Mouse (Mus musculus) 3T3-L1 (cell line): ENCODE results near the gene Sox4.
A peak's percentile ranks its signal among the peaks of the same experiment; 100 is the strongest.

Experiments used
- DNase-seq: peaks from one replicate; pipeline ENCODE4 v3.0.0-alpha.2; 2015; ENCODE audit warnings: low read depth, low spot score

The Sox4 gene

DNA sequence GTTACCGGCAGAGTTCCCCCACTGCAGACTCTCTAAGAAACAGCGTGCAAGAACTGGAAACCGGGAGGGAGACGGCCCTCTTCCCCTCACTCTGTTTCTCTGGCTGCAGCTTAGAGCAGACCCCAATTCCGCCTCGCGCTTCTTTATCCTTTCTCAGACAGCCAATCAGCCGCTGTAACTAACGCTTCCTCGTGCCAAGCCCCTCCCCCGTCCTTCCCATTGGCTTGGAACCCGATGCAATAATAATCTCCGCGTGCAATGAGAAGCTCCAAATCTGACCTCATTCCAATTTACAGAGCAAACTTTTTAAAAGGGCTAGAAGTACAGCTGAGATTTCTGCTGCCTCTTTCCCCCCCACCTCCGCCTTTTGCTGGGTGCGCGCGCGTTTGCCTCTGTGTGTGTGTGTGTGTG lies at the start of gene Sox4:
Gene Sox4 (minus strand): TSS at position 133 of the 411 bp plus-strand sequence.
- DNase-seq: peak; percentile 98

DNA sequence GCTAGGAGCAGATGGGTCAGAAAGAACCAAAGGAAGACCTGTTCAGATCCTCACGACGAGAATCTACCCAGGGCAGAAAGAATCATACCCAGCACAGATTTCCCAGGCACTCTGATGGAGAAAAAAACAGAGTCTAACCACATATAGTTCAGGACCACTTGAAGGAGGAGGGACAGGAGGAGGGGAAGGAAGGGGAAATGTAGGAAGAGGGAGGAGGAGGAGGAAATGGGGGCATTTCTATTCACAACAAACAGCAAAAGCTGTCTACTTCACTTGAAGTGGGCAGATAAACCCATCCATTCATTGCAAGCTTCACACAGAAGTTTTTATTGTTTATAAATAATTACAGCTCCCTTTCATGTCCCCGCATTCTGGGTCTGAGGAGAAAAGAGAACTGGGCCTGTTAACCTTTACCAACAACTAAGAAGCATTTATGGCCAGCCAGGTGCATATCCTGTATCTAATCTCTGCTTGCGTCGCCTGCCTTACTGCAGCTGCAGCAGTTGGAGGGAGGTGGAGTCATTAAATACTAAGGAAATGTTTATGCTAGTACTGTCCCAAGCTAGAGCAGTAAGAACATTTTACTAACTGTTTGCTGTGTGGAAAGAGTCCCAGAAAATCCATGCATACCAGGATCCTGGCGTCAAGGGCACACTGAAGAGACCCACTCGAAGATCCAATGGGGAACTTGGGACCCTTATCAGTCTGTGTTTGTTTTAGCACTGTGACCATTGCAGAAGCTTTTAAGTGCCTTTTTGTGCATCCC lies 38.6 kb upstream of the Sox4 start:
- DNase-seq: no peak

GRCm38 (mm10) chr13:28988751-28989703 lies 35.5 kb upstream of the Sox4 start:
- no peak for DNase-seq

DNA sequence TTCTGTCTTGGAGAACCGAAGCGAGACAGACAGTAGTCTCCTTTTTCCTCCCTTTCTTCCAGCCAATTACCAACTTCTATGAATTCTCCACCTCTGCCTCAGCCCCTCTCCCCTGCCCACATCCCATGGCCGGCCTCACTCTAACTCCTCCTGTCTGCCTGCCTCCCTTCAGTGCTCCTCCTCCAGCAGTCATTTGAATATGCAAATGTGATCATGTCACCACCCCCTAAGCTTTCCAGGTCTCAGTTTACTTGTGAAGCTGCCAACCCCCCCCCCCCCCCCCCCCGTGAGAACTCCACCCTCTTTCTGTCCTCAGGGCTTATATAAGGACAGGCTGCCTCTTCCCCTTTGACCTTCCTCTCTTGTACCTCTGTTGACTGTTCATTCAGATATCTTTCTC lies 27.2 kb upstream of the Sox4 start:
- no peak for DNase-seq

- no peak for DNase-seq
These were observed 21.5 kb upstream of the Sox4 start for GRCm38 (mm10) chr13:28975011-28975410.

- DNase-seq: no peak
These were observed 21.1 kb upstream of the Sox4 start for GRCm38 (mm10) chr13:28974597-28974996.

- DNase-seq: no peak
These were observed 7.4 kb upstream of the Sox4 start for GRCm38 (mm10) chr13:28960916-28961315.

DNA sequence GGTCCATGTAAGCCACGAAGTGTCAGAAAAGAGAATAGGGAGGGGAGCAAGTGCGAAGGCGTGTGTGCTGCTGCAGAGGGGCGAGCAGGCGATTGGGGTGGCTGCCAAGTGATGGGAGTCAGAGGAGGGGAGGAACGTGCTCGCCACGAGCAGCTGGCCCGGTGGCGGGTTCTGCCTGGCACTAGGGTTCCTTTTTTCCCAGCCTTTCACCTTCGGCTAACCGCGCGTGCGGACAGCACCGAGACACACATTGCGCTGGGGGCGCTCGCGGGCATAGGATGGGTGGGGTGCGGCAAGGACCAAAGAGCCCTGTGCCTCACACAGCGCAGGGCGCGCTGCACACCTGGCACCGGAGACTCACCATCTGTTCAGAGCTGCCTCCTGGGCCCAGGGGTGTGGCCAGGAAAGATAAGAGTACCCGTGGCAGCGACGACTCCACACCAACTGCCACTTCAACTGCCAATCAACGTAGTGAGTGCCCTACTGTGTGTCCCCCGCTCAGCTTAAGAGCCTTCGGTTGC lies 6.0 kb upstream of the Sox4 start:
- no peak for DNase-seq

- DNase-seq: no peak
These were observed 5.5 kb upstream of the Sox4 start for GRCm38 (mm10) chr13:28959068-28959440.

DNA sequence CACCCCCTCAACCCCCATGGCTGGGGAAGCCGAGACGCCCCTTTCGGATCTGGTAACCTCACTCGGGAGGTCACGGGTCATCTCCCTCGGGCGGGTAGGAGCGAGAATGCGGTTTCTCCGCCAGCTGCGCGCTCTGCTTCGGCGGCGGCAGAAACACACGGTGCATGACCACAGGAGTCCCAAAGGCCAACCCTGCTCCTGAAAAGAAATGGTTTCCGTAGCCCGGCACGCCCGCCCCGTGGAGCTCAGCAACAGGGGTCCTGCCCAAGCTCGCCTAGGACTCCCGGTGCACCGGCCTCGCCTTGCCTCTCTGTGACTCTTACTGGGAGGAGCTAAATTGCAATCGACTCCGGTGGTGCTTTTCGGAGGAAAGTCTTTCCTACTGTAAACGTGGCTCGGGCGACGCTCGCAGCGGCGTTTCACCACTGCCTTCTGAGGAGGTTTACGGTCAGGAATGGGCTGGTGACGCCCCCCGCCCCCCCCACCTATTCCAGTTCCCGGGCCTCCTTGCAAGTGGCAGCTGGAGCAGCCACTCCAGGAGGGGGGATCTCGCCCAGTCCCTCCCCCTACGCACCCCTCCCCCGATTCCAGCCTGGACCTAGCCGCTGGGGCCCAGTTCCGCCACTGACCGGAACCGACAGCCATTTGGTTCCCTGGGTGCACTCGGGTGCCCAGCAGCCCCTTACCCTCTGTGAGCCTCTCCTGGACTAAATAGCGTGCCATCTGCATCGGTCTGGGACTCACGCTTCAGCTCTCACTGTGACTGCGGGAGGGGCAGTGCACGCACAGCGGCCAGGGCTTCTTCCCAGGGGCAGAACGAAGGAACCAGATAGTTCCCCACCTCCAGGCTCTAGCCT lies 4.9 kb upstream of the Sox4 start:
- DNase-seq: peak; percentile 80

GRCm38 (mm10) chr13:28957765-28958164 lies 4.3 kb upstream of the Sox4 start:
- DNase-seq: peak; percentile 93

DNA sequence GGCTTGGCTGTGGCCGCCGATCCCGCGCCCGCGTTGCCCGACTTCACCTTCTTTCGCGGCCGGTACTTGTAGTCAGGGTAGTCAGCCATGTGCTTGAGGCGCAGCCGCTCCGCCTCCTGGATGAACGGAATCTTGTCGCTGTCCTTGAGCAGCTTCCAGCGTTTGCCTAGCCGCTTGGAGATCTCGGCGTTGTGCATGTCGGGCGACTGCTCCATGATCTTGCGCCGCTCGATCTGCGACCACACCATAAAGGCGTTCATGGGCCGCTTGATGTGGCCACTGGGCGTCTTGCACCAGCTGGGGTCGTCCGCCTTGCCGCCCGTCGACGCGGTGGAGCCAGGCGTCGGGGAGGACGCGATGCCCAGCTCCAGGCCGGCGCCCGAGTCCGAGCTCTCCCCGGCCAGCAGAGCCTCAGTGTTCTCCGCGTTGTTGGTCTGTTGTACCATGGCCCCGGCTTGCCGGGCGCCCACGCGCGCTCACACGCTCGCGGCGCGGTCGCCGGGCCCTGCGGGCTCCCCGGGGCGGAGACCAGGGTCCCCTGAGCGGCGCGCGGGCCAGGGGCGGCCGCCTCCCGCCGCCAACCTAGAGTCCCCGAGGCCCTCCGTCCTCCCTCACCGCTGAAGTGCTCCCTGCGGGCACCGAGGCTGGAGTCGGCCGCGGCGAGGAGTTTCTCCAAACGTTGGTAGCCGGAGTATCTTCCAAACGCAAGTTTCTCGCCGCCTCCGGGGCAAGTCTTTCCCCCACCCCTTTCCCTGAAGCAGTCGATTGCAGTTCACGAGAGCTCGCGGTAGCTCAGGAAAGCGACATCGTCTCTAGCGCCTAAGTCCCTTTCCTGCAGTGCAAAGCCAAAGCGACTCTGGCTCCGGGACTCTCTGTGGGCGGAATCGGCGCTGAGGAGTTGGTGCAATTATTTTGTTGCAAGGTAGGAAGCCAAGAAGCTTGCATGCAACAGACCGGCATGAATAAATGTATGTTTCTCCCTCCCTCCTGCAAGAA lies 639 bp downstream of the Sox4 start:
- peak; percentile 82 for DNase-seq

GRCm38 (mm10) chr13:28951691-28952575 lies 1.6 kb downstream of the Sox4 start:
- DNase-seq: peak; percentile 62

DNA sequence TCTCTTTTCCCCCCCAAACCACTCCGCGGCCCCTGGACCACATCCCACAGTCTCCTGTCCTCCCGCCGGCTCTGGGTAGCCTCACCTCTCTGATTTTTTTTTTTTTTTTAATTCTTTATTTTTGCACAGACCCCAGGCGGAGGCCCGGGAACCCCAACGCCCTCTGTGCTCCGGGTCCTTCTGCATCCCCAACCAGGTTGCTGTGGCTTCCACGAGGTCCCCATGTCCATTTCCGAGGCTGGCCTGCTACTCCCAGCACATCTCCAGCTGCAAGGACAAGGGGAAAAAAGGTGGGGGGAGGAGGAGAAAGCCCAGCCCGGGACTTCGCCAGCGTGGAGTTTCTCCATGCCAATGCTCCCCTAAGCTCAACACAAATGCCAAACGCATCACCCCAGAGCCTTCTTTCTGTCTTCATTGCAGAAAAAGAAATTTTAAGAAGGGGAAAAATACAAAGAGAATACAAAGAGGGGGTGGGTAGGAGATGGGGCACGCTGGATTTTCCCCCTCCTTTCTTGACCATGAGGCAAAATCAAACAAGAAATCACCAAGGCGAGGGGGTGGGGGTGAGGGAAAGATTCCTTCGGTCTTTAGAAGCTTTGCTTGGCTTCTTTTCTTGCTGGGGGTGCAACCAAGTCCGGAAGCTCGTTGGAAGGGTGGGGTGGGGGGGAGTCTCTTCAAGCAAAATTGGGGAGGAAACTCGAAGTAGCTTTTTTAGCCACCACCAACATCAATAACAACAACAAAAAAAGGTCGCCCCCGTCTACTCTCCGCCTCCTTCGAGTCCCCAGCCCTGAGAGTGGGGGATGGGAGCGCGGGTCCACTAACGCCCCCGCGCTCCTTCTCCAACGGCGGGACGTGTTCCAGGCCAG lies 2.7 kb downstream of the Sox4 start:
- DNase-seq: peak; percentile 72

- DNase-seq: peak; percentile 71
These were observed 3.3 kb downstream of the Sox4 start for GRCm38 (mm10) chr13:28950266-28950622.

GRCm38 (mm10) chr13:28949279-28949915 lies 4.1 kb downstream of the Sox4 start:
- DNase-seq: peak; percentile 43

DNA sequence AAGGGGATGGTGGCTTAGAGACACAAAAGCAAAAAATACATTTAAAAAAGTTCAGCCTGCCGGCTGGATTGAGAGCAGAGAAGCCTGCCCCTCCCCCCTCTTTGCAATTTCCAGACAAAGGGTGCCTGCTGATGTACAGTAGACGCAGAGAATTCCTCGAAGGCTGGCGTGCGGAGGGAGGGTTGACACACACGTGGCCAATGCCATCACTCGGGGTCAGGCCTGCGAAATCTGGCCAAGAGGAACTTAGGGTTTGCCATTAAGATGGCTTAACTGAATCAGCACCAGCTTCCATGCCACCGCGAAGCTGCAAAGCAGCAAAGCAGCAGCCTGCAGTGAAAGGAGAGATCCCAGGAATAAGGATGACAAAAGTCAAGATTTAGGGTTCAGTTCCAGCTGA lies 5.0 kb downstream of the Sox4 start:
- peak; percentile 24 for DNase-seq
